Comparison of ENCODE assay signal across 8 mouse cellular contexts in genomic region chr5:21053571-21054307, GRCm38 (mm10). TPM values are rescaled to one million over a fixed set of nuclear protein-coding genes. Genes with fewer than 3 reads are reported as not detected.
A peak's percentile ranks its signal among the peaks of the same experiment; 100 is the strongest.
DNase-seq lines count a peak whose midpoint lies in the region; ATAC-seq and TF ChIP-seq lines count a peak whose summit lies in the region.

No protein-coding gene starts in this region.

- no peak for DNase-seq in left cerebral cortex, adult 2 months (ENCODE audit: extremely low spot score in 1 of 2, low spot score in 2 of 2)
- no peak for DNase-seq in left cerebral cortex, postnatal 10 days (ENCODE audit: extremely low spot score in 1 of 2, low spot score in 2 of 2)
- no peak for DNase-seq in embryo, embryonic 9.5 days (ENCODE audit: extremely low spot score)
- DNase-seq in urinary bladder, adult 18-20 months (ENCODE audit: low spot score in 2 of 2), result no peak
- no peak for DNase-seq in gastrocnemius, postnatal 36 days

- H3K4me1 ChIP-seq in embryonic facial prominence, embryonic 13.5 days, result peaks cover 17% of the 10 kb centered on the region
- peaks cover 3% of the 10 kb centered on the region; the same call in 1 of the 2 replicates for H3K4me1 ChIP-seq in intestine, postnatal 0 days (replicated peaks; ENCODE audit: control insufficient read depth, insufficient read depth, low read length)
- H3K4me1 ChIP-seq in neural tube, embryonic 14.5 days (ENCODE audit: control insufficient read depth, insufficient read depth, low read length), result peaks cover 10% of the 10 kb centered on the region; the same call in 1 of the 2 replicates

- H3K4me2 ChIP-seq in embryonic facial prominence, embryonic 13.5 days, result peak overlapping the region; percentile 66
- H3K4me2 ChIP-seq in intestine, postnatal 0 days (replicated peaks; ENCODE audit: low read depth), result peak overlapping the region; percentile 76
- peak overlapping the region; percentile 44 for H3K4me2 ChIP-seq in neural tube, embryonic 14.5 days (ENCODE audit: low read depth, low read length)

- no peak for ATAC-seq in embryonic facial prominence, embryonic 13.5 days (ENCODE audit: insufficient number of reproducible peaks, insufficient read depth, low FRiP score, low TSS enrichment, low read depth)
- no peak for ATAC-seq in intestine, postnatal 0 days
- no peak for ATAC-seq in neural tube, embryonic 14.5 days (ENCODE audit: low read depth)

- no peak for TF ChIP-seq CTCF in left cerebral cortex, adult 2 months (IDR thresholded peaks at IDR 0.05)
- TF ChIP-seq CTCF in intestine, postnatal 0 days (IDR thresholded peaks at IDR 0.05; ENCODE audit: low read depth), result no peak

- H3K9ac ChIP-seq in embryonic facial prominence, embryonic 13.5 days, result no peak overlapping the region
- no peak overlapping the region; the same call in 1 of the 2 replicates for H3K9ac ChIP-seq in intestine, postnatal 0 days (ENCODE audit: low read depth, low read length)
- no peak overlapping the region for H3K9ac ChIP-seq in neural tube, embryonic 14.5 days (replicated peaks; ENCODE audit: low read depth, low read length)

- intact Hi-C loops in left cerebral cortex, adult 2 months (cut with DNase I), result loop anchor here (2.0 to 10.0 kb wide), 4 partner anchors 19 to 591 kb away; partner anchors contain the start of genes Armc10 and Fbxl13
- intact Hi-C loops in left cerebral cortex, postnatal 10 days (cut with DNase I), result loop anchor here (10.0 kb wide), 2 partner anchors 131 to 201 kb away; partner anchors contain the start of gene Gsap
- intact Hi-C loops in gastrocnemius, postnatal 36 days (cut with DNase I), result no loop called here

- H3K36me3 ChIP-seq in embryonic facial prominence, embryonic 13.5 days, result no peaks in the 10 kb centered on the region
- H3K36me3 ChIP-seq in intestine, postnatal 0 days (ENCODE audit: control insufficient read depth, insufficient read depth), result no peaks in the 10 kb centered on the region
- H3K36me3 ChIP-seq in neural tube, embryonic 14.5 days (ENCODE audit: control insufficient read depth, insufficient read depth, low read length), result no peaks in the 10 kb centered on the region

- H3K4me3 ChIP-seq in left cerebral cortex, adult 2 months, result peak overlapping the region; percentile 92
- H3K4me3 ChIP-seq in embryonic facial prominence, embryonic 13.5 days, result peak overlapping the region; percentile 95
- peak overlapping the region; percentile 95 for H3K4me3 ChIP-seq in intestine, postnatal 0 days (ENCODE audit: low read depth, low read length)
- peak overlapping the region; percentile 96 for H3K4me3 ChIP-seq in neural tube, embryonic 14.5 days (ENCODE audit: low read depth, low read length)

- no peak overlapping the region; the same call in 1 of the 2 replicates for H3K27ac ChIP-seq in left cerebral cortex, adult 2 months
- H3K27ac ChIP-seq in embryonic facial prominence, embryonic 13.5 days, result no peak overlapping the region
- H3K27ac ChIP-seq in intestine, postnatal 0 days (ENCODE audit: low read depth, low read length), result no peak overlapping the region
- H3K27ac ChIP-seq in neural tube, embryonic 14.5 days (ENCODE audit: low read depth, low read length), result no peak overlapping the region

- H3K9me3 ChIP-seq in embryonic facial prominence, embryonic 13.5 days, result no peaks in the 10 kb centered on the region
- H3K9me3 ChIP-seq in intestine, postnatal 0 days (ENCODE audit: control insufficient read depth), result no peaks in the 10 kb centered on the region
- H3K9me3 ChIP-seq in neural tube, embryonic 14.5 days (ENCODE audit: control insufficient read depth, low read length), result no peaks in the 10 kb centered on the region

- WGBS in embryonic facial prominence, embryonic 13.5 days, result 70% methylated on average over 3 of the region's 3 CpGs
- WGBS in intestine, postnatal 0 days, result 40% methylated on average over 3 of the region's 3 CpGs
- WGBS in neural tube, embryonic 14.5 days, result 60% methylated on average over 3 of the region's 3 CpGs

- H3K27me3 ChIP-seq in embryonic facial prominence, embryonic 13.5 days, result no peaks in the 10 kb centered on the region
- no peaks in the 10 kb centered on the region for H3K27me3 ChIP-seq in intestine, postnatal 0 days (replicated peaks; ENCODE audit: control insufficient read depth, insufficient read depth, low read length)
- H3K27me3 ChIP-seq in neural tube, embryonic 14.5 days (ENCODE audit: control insufficient read depth, insufficient read depth, low read length), result no peaks in the 10 kb centered on the region

RNA-seq across cellular contexts. Expression of gene Ptpn12, which starts 2.0 kb away (rescaled TPM):
- 10 to 100 TPM; 40.4 to 42.2 TPM for total RNA-seq in left cerebral cortex, adult 2 months (2021)
- 10 to 100 TPM; 38.3 to 41.1 TPM for total RNA-seq in left cerebral cortex, postnatal 10 days (2021)
- 24.0 and 27.5 TPM in 2 replicates for polyA plus RNA-seq in embryonic facial prominence, embryonic 13.5 days (2015; fragmentation: Nextera tagmentation; extraction: Ambion mirVana)
- polyA plus RNA-seq in intestine, postnatal 0 days (2015; fragmentation: Nextera tagmentation; extraction: Ambion mirVana), result 12.9 and 14.3 TPM in 2 replicates
- 29.7 and 30.5 TPM in 2 replicates for polyA plus RNA-seq in neural tube, embryonic 14.5 days (2014; fragmentation: Nextera tagmentation; extraction: Ambion mirVana)
- total RNA-seq in gastrocnemius, postnatal 36 days (2021), result 10 to 100 TPM; 11.2 to 11.6 TPM
